Mouse (Mus musculus) embryonic facial prominence, embryonic 11.5 days (tissue): ENCODE results near the gene Cyld. TPM values are rescaled to one million over a fixed set of nuclear protein-coding genes. Genes with fewer than 3 reads are reported as not detected.
A peak's percentile ranks its signal among the peaks of the same experiment; 100 is the strongest.

Experiments
- ATAC-seq: fragments of 200-750 bp; cut with Nextera tagmentation; replicated peaks from 2 replicates; pipeline ENCODE4 v1.8.0; 2017; ENCODE audit warnings: low read depth; ENCODE audit not compliant: insufficient number of reproducible peaks, low FRiP score, low TSS enrichment
- DNase-seq: peaks from one replicate; pipeline ENCODE4 v3.0.0-alpha.2; 2015; ENCODE audit warnings: low spot score
- H3K27ac ChIP-seq: fragments of 300-500 bp; sonication (generic); replicated peaks from 2 replicates; pipeline ENCODE4 v1.5.1; 2014; ENCODE audit warnings: mild to moderate bottlenecking, low read depth, low read length, control low read depth
- H3K27me3 ChIP-seq: fragments of 300-500 bp; sonication (generic); 2 replicates; pipeline ENCODE4 v1.6.1; 2014; ENCODE audit warnings: mild to moderate bottlenecking, low read length, moderate library complexity, mixed read lengths; ENCODE audit not compliant: control insufficient read depth, insufficient read depth
- H3K36me3 ChIP-seq: fragments of 300-500 bp; sonication (generic); replicated peaks from 2 replicates; pipeline ENCODE4 v1.6.1; 2014; ENCODE audit warnings: low read depth, mild to moderate bottlenecking, low read length, moderate library complexity, mixed read lengths; ENCODE audit not compliant: control insufficient read depth, insufficient read depth
- H3K4me1 ChIP-seq: fragments of 300-500 bp; sonication (generic); 2 replicates; pipeline ENCODE4 v1.6.1; 2014; ENCODE audit warnings: low read length, mixed read lengths; ENCODE audit not compliant: control insufficient read depth, insufficient read depth
- H3K4me2 ChIP-seq: fragments of 300-500 bp; sonication (generic); 2 replicates; pipeline ENCODE4 v1.6.1; 2014; ENCODE audit warnings: low read depth, mild to moderate bottlenecking, control low read depth, low read length, moderate library complexity
- H3K4me3 ChIP-seq: fragments of 300-500 bp; sonication (generic); 2 replicates; pipeline ENCODE4 v1.5.1; 2014; ENCODE audit warnings: low read depth, low read length, control low read depth
- H3K9ac ChIP-seq: fragments of 300-500 bp; sonication (generic); replicated peaks from 2 replicates; pipeline ENCODE4 v1.6.1; 2014; ENCODE audit warnings: mild to moderate bottlenecking, control low read depth, low read length
- H3K9me3 ChIP-seq: fragments of 300-500 bp; sonication (generic); replicated peaks from 2 replicates; pipeline ENCODE4 v1.6.1; 2016; ENCODE audit warnings: mild to moderate bottlenecking, low read length, inconsistent platforms, mixed read lengths; ENCODE audit not compliant: control insufficient read depth
- WGBS: fragments of 180-500 bp; shearing (Covaris S2); extraction: QIAGEN DNeasy Blood & Tissue Kit; methylation state at CpG from one replicate; pipeline ENCODE4 v1.1.7; 2014; 5-methylcytosine and 5-hydroxymethylcytosine counted together
- polyA plus RNA-seq: library from polyadenylated mRNA; unstranded; fragments of >200 nt; fragmentation: Nextera tagmentation; extraction: Ambion mirVana; gene quantifications from 2 replicates; pipeline ENCODE4 v1.2.1, GENCODE M21; 2014

The Cyld gene
- polyA plus RNA-seq, 1 experiment from 2014 or later, result 14.3 TPM

DNA sequence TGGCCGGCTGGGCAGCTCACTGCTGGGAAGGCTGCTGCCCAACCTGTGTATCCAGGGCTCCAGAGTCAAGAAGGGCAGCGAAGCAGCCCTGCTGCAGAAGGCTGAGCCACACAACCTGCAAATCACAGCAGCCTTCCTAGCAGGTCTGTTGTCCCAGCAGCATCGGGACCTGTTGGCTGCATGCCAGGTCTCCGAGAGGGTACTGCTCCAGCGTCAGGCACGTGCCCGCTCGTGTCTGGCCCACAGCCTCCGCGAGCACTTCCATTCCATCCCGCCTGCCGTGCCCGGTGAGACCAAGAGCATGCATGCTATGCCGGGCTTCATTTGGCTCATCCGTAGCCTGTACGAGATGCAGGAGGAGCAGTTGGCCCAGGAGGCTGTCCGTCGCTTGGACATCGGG is 31.9 kb upstream of the Cyld start:
- H3K36me3 ChIP-seq, result no peaks in the 10 kb centered on the region
- no peak overlapping the region for H3K9ac ChIP-seq
- ATAC-seq, result no peak
- DNase-seq, result no peak
- H3K27ac ChIP-seq, result no peak overlapping the region
- no peaks in the 10 kb centered on the region for H3K9me3 ChIP-seq
- peaks cover 3% of the 10 kb centered on the region; the same call in 1 of the 2 replicates for H3K4me1 ChIP-seq
- H3K4me2 ChIP-seq, result no peak overlapping the region
- H3K27me3 ChIP-seq, result no peaks in the 10 kb centered on the region
- no peak overlapping the region for H3K4me3 ChIP-seq
- 88% methylated on average over 19 of the region's 19 CpGs for WGBS

DNA sequence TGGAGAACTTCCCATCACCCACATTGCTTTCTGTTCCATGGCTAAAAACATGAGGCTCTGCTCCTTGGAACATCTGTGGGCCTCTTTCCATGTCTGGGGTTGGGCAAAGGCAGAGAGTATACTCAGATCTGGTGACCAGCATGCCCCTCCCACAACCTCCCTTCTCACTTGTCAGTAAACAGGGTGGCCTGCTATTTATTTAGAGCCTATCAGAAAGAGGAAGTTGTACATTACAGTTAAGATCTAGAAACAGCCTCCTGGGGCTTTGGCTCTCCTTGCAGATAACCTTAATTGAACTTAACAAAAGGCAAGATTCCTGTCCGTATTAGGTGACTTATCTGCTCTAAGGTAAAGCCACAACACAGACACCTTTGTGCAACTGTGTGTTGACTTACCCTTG is 30.4 kb upstream of the Cyld start:
- 54% methylated on average over 1 of the region's 1 CpGs for WGBS
- Histone ChIP-seq H3K4me3 (no peak overlapping the region), H3K4me1 (peaks cover 3% of the 10 kb centered on the region; the same call in 1 of the 2 replicates), H3K9me3 (no peaks in the 10 kb centered on the region), H3K36me3 (no peaks in the 10 kb centered on the region), H3K27me3 (no peaks in the 10 kb centered on the region), H3K27ac (no peak overlapping the region), H3K4me2 (no peak overlapping the region), H3K9ac (no peak overlapping the region)
- DNase-seq (no peak), ATAC-seq (no peak)

DNA sequence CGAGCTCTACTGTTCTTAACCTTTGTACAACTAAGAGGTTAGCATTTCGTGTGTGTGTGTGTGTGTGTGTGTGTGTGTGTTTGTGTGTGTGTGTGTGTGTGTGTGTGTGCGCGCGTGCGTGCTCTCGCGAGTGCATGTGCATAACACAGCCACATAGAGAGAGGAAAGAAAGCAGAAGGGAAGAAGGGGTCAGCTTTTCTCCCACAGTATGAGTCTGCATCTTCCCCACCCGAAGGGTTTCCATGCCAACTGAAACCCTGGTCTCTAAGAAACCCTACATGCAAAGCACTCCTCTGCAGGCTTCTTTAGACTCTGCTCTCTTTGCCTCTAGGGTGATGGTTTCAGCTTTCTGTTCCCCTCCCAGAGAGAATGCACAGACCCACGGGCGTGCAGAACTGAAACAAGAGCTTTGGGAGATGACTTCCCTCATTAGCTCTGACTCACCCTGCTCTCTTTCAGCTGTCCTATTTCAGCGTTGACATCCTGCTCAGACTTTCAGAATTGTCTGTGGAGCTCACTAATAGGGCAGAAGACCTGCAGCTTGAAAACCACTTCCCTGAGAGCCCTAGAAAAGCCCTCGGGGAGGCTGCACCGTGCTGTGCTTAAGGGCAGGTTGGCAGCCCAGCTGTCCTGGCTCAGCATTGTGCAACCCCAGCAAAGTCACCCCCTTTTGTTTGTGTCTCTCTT is 28.3 kb upstream of the Cyld start:
- H3K4me1 ChIP-seq, result peaks cover 3% of the 10 kb centered on the region; the same call in 1 of the 2 replicates

DNA sequence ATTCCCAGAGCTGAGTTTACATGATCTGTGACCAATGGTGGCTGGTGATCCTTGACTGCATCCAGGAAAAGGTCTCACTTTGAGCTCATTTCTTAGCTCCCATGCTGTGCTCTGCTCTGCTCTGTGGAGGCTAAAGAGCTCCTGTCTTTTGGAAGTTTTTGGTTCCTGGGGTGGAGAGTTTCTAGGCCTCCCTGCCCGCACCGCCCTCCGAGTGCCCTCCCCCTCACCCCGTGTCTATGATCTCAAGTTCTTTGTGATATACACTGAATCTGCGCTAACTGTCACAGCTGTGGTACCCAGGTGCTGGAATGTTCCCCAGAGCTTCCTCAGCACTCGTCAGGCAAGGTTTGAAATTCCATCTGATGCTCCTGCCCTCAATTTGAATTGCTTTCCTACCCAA is 26.0 kb upstream of the Cyld start:
- Histone ChIP-seq H3K36me3 (no peaks in the 10 kb centered on the region), H3K4me1 (peaks cover 3% of the 10 kb centered on the region; the same call in 1 of the 2 replicates), H3K9ac (no peak overlapping the region), H3K9me3 (no peaks in the 10 kb centered on the region), H3K27ac (no peak overlapping the region), H3K4me3 (no peak overlapping the region), H3K27me3 (no peaks in the 10 kb centered on the region), H3K4me2 (no peak overlapping the region)
- DNase-seq (peak; percentile 14), ATAC-seq (no peak)
- 71% methylated on average over 6 of the region's 6 CpGs for WGBS

More for the DNA sequence above, 28.3 kb upstream of the Cyld start:
- Histone ChIP-seq H3K4me2 (no peak overlapping the region), H3K4me3 (no peak overlapping the region), H3K36me3 (no peaks in the 10 kb centered on the region), H3K9ac (no peak overlapping the region), H3K27me3 (no peaks in the 10 kb centered on the region), H3K9me3 (no peaks in the 10 kb centered on the region), H3K27ac (no peak overlapping the region)
- ATAC-seq (no peak; the same call in 1 of the 2 replicates), DNase-seq (peak; percentile 49)
- whole genome bisulfite sequencing, result 65% methylated on average over 14 of the region's 14 CpGs

DNA sequence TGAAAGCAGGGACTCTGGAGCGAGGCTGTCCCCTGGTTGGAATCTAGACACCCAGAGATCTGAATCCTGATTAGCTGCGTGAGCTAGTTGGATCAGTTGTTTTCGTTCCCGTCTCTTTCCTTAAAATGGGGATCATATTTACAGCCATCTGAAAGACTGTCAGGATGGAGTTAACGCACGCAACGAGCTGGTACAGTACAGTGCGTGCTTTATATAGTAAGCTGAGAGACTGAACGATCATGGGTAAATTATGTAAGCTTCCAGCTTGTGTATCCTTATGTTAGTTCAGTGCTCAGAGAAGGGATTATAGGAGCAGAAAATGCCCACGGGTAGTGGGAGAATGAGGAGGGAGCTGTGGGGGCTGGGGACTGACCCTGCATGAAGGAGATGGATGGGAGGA is 25.3 kb upstream of the Cyld start:
- ATAC-seq (no peak), DNase-seq (no peak)
- H3K27ac ChIP-seq, result no peak overlapping the region
- H3K9ac ChIP-seq, result no peak overlapping the region
- no peak overlapping the region for H3K4me3 ChIP-seq
- H3K4me2 ChIP-seq, result no peak overlapping the region
- no peaks in the 10 kb centered on the region for H3K36me3 ChIP-seq
- no peaks in the 10 kb centered on the region for H3K9me3 ChIP-seq
- WGBS, result 80% methylated on average over 10 of the region's 10 CpGs
- peaks cover 3% of the 10 kb centered on the region; the same call in 1 of the 2 replicates for H3K4me1 ChIP-seq
- no peaks in the 10 kb centered on the region for H3K27me3 ChIP-seq

DNA sequence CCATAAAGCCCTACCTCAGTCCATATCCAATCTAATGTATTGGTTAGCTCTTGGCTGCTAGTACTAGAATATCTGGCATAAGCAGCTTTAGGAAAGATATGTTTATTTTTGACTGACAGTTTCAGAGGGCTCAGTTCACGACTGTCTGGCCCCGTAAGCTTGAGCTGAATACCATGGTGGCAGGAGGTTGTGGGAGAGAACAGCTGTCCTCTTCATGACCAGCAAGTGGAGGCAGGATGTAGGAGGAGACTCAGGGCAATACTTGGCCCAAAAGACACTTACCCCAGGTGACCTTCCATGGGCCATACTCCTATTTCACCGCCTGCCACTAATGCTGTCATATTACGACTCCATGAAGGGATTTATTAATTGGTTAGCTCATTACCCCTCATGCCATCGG is 23.0 kb upstream of the Cyld start:
- Histone ChIP-seq H3K27ac (no peak overlapping the region), H3K4me3 (no peak overlapping the region), H3K4me1 (no peaks in the 10 kb centered on the region), H3K9me3 (no peaks in the 10 kb centered on the region), H3K27me3 (no peaks in the 10 kb centered on the region), H3K9ac (no peak overlapping the region), H3K36me3 (no peaks in the 10 kb centered on the region), H3K4me2 (no peak overlapping the region)
- no peak for DNase-seq
- 87% methylated on average over 5 of the region's 5 CpGs for WGBS
- no peak for ATAC-seq

DNA sequence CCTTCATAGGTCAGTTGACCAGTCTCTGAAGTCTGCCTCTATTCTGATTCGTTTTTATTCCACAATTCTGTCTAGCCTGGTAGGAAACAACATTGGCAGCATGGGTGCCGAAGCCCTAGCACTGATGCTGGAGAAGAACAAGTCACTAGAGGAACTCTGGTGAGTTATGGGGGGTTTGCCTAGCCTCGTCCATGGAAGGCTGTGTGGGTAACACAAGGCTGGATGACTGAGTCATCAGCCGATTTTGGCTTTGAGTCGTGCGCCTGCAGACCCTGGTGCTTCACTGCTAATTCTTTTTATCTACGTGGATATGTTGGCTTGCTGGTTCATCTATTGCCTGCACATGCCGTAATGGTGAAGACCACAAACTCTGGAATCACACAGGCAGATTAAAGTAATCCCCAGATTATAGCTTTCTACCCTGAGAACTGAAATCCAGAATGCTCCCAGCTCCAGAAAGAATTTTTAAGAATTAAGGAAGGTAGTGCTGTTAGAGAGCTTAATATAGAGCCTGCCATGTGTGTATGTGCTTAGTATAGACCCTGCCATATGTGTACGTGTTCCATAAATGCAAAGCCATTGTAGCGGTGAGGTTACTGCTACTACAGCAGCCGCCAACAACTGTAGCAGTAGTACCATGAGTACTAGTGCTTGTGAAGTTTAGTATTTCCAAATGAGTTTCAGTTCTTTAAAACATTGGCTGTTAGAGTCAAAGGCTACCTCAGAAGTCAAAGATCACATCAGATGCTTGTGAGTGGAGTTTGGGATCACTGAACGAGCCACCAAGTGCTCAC is 21.3 kb upstream of the Cyld start:
- no peaks in the 10 kb centered on the region for H3K36me3 ChIP-seq
- no peak overlapping the region for H3K27ac ChIP-seq
- no peaks in the 10 kb centered on the region for H3K27me3 ChIP-seq
- H3K9ac ChIP-seq, result no peak overlapping the region
- no peak for ATAC-seq
- DNase-seq, result no peak
- H3K9me3 ChIP-seq, result no peaks in the 10 kb centered on the region; the same call in 1 of the 2 replicates
- no peaks in the 10 kb centered on the region for H3K4me1 ChIP-seq
- 91% methylated on average over 12 of the region's 12 CpGs for WGBS
- H3K4me2 ChIP-seq, result no peak overlapping the region
- no peak overlapping the region for H3K4me3 ChIP-seq

DNA sequence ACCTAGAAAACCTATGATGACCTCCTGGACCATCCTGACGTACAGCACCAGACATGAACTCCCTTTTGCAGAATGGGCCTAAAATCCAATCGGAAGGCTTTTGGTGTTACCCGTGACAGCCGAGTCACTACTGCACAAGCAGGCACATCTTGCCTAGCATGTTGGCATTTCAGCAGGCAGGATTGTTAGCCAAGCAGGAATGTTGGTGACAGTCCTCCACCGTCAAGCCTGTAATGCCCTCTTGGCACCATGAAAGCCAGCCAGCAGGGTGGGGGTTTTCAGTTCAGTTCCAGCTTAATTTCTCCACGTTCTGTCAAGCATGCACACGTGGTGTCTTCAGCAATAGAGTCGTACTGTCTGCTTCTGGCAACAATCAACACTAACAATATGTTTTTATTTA is 19.8 kb upstream of the Cyld start:
- no peaks in the 10 kb centered on the region for H3K36me3 ChIP-seq
- ATAC-seq (no peak), DNase-seq (peak; percentile 19)
- H3K4me1 ChIP-seq, result no peaks in the 10 kb centered on the region
- no peak overlapping the region for H3K4me2 ChIP-seq
- H3K9ac ChIP-seq, result no peak overlapping the region
- no peaks in the 10 kb centered on the region; the same call in 1 of the 2 replicates for H3K9me3 ChIP-seq
- no peaks in the 10 kb centered on the region for H3K27me3 ChIP-seq
- no peak overlapping the region for H3K27ac ChIP-seq
- H3K4me3 ChIP-seq, result no peak overlapping the region
- WGBS, result 70% methylated on average over 8 of the region's 8 CpGs
